Mouse (Mus musculus) stomach, postnatal 0 days (tissue): ENCODE measurements at regions not wholly inside any gene's neighbourhood (a gene's known extent, or its start where the extent isn't known, plus 50 kb on each side); places are given as distances from the start of the nearest gene placed in this dataset.

Source experiments
- CTCF ChIP-seq: IDR thresholded peaks from 2 replicates; pipeline ENCODE4 v1.5.1; 2016; ENCODE audit warnings: antibody characterized with exemption, low read depth, mild to moderate bottlenecking, moderate library complexity
- EP300 ChIP-seq: optimal IDR thresholded peaks from 2 replicates; pipeline ENCODE3; 2016; ENCODE audit warnings: antibody characterized with exemption

DNA sequence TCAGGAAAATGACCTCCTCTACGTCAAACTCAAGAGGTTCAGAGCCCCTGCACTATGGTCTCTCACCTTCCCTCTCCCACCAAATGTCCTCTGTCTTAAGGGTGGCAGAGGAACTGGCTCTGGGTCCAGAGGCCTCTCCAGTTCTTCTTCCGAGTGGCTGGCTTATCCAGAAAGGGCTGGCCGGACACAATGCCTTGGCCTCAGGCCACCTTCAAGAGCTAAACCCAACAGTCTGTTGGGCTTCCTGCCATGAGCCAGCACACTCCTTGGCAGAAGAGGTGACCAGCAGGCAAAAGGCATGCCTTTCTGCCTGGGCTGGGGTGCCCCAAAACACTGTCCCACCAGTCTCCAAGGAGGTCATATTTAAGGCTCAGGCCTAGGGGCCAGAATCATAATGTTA lies 385.8 kb downstream of the H2al1j start:
- TF ChIP-seq CTCF (no peak), EP300 (no peak)
